Mouse (Mus musculus) midbrain, embryonic 16.5 days (tissue): ENCODE data around the gene Homez. TPM values are rescaled to one million over a fixed set of nuclear protein-coding genes. Genes with fewer than 3 reads are reported as not detected.

Experiments
- ATAC-seq: fragments of 200-750 bp; cut with Nextera tagmentation; 2 replicates; pipeline ENCODE4 v1.8.0; 2017; ENCODE audit warnings: moderate TSS enrichment
- H3K27ac ChIP-seq: fragments of 300-500 bp; sonication (generic); 2 replicates; pipeline ENCODE4 v1.5.1; 2014; ENCODE audit warnings: mild to moderate bottlenecking, low read length, mixed read lengths
- H3K27me3 ChIP-seq: fragments of 300-500 bp; sonication (generic); 2 replicates; pipeline ENCODE4 v1.6.1; 2014; ENCODE audit warnings: low read depth, low read length, mixed read lengths; ENCODE audit not compliant: control insufficient read depth, insufficient read depth
- H3K36me3 ChIP-seq: fragments of 300-500 bp; sonication (generic); 2 replicates; pipeline ENCODE4 v1.6.1; 2014; ENCODE audit warnings: mild to moderate bottlenecking, low read length, moderate library complexity, mixed read lengths; ENCODE audit not compliant: control insufficient read depth, insufficient read depth
- H3K4me1 ChIP-seq: fragments of 300-500 bp; sonication (generic); 2 replicates; pipeline ENCODE4 v1.6.1; 2014; ENCODE audit warnings: mild to moderate bottlenecking, low read length, mixed read lengths; ENCODE audit not compliant: control insufficient read depth, insufficient read depth
- H3K4me2 ChIP-seq: fragments of 300-500 bp; sonication (generic); 2 replicates; pipeline ENCODE4 v1.6.1; 2014; ENCODE audit warnings: mild to moderate bottlenecking, low read length, mixed read lengths
- H3K4me3 ChIP-seq: fragments of 300-500 bp; sonication (generic); 2 replicates; pipeline ENCODE4 v1.5.1; 2014; ENCODE audit warnings: low read depth, mild to moderate bottlenecking, low read length, moderate library complexity, mixed read lengths
- H3K9ac ChIP-seq: fragments of 300-500 bp; sonication (generic); 2 replicates; pipeline ENCODE4 v1.6.1; 2014; ENCODE audit warnings: low read depth, low read length, mixed read lengths
- H3K9me3 ChIP-seq: fragments of 300-500 bp; sonication (generic); replicated peaks from 2 replicates; pipeline ENCODE4 v1.6.1; 2014; ENCODE audit warnings: mild to moderate bottlenecking, low read length, mixed read lengths; ENCODE audit not compliant: control insufficient read depth, poor library complexity, severe bottlenecking
- WGBS: fragments of 180-500 bp; shearing (Covaris S2); extraction: QIAGEN DNeasy Blood & Tissue Kit; methylation state at CpG from one replicate; pipeline ENCODE4 v1.1.7; 2014; 5-methylcytosine and 5-hydroxymethylcytosine counted together
- polyA plus RNA-seq: library from polyadenylated mRNA; unstranded; fragments of >200 nt; fragmentation: Nextera tagmentation; extraction: Ambion mirVana; gene quantifications from 2 replicates; pipeline ENCODE4 v1.2.1, GENCODE M21; 2015

The Homez gene
- polyA plus RNA-seq: 13.2 and 14.5 TPM in 2 replicates

- Histone ChIP-seq H3K36me3 (peaks cover 2% of the 10 kb centered on the region; the same call in 1 of the 2 replicates), H3K27me3 (no peaks in the 10 kb centered on the region), H3K4me2 (no peak within 1 kb of the TSS), H3K9ac (no peak within 1 kb of the TSS), H3K9me3 (no peaks in the 10 kb centered on the region), H3K4me1 (peaks cover 10% of the 10 kb centered on the region), H3K27ac (no peak within 1 kb of the TSS), H3K4me3 (no peak within 1 kb of the TSS)
- WGBS: 90% methylated on average over 5 of the region's 5 CpGs
- no peak for ATAC-seq
Measured at GRCm38 (mm10) chr14:54870861-54871260, at the start of gene Homez. Gene Homez, minus strand, starts transcription at chr14:54870961.

GRCm38 (mm10) chr14:54920076-54920685, 49.4 kb upstream of the Homez start:
- Histone ChIP-seq H3K36me3 (peaks cover 5% of the 10 kb centered on the region), H3K4me2 (no peak overlapping the region), H3K4me3 (no peak overlapping the region), H3K4me1 (peaks cover 4% of the 10 kb centered on the region), H3K27me3 (no peaks in the 10 kb centered on the region), H3K9me3 (no peaks in the 10 kb centered on the region), H3K27ac (no peak overlapping the region), H3K9ac (no peak overlapping the region)
- ATAC-seq: no peak
- WGBS: 96% methylated on average over 15 of the region's 16 CpGs

GRCm38 (mm10) chr14:54913343-54913742, 42.6 kb upstream of the Homez start:
- peak overlapping the region; percentile 96 for H3K4me2 ChIP-seq
- peak overlapping the region; percentile 98 for H3K9ac ChIP-seq
- ATAC-seq: peak; percentile 15; the same call in 1 of the 2 replicates
- no peaks in the 10 kb centered on the region for H3K27me3 ChIP-seq
- H3K36me3 ChIP-seq: peaks cover 2% of the 10 kb centered on the region; the same call in 1 of the 2 replicates
- H3K4me3 ChIP-seq: peak overlapping the region; percentile 78
- H3K9me3 ChIP-seq: no peaks in the 10 kb centered on the region
- 17% methylated on average over 10 of the region's 10 CpGs for WGBS
- H3K27ac ChIP-seq: peak overlapping the region; percentile 93
- H3K4me1 ChIP-seq: peaks cover 20% of the 10 kb centered on the region

- H3K36me3 ChIP-seq: peaks cover 7% of the 10 kb centered on the region
- WGBS: 0% methylated on average over 18 of the region's 28 CpGs
Measured at GRCm38 (mm10) chr14:54912886-54913285, 42.1 kb upstream of the Homez start, which contains the start of gene Slc22a17. Gene Slc22a17, minus strand, starts transcription at chr14:54913132.

GRCm38 (mm10) chr14:54912109-54912850, 41.5 kb upstream of the Homez start:
- WGBS: 2% methylated on average over 50 of the region's 69 CpGs
- Histone ChIP-seq H3K9ac (peak overlapping the region; percentile 98), H3K4me1 (peaks cover 20% of the 10 kb centered on the region), H3K4me3 (peak overlapping the region; percentile 78), H3K27ac (peak overlapping the region; percentile 93), H3K27me3 (no peaks in the 10 kb centered on the region), H3K9me3 (no peaks in the 10 kb centered on the region), H3K4me2 (peak overlapping the region; percentile 96), H3K36me3 (peaks cover 12% of the 10 kb centered on the region)
- ATAC-seq: peak; percentile 74

More at GRCm38 (mm10) chr14:54912886-54913285, 42.1 kb upstream of the Homez start, which contains the start of gene Slc22a17:
- Histone ChIP-seq H3K9ac (peak within 1 kb of the TSS; percentile 98), H3K27me3 (no peaks in the 10 kb centered on the region), H3K4me1 (peaks cover 20% of the 10 kb centered on the region), H3K4me3 (peak within 1 kb of the TSS; percentile 78), H3K4me2 (peak within 1 kb of the TSS; percentile 96), H3K27ac (peak within 1 kb of the TSS; percentile 93), H3K9me3 (no peaks in the 10 kb centered on the region)
- peak; percentile 97 for ATAC-seq

DNA sequence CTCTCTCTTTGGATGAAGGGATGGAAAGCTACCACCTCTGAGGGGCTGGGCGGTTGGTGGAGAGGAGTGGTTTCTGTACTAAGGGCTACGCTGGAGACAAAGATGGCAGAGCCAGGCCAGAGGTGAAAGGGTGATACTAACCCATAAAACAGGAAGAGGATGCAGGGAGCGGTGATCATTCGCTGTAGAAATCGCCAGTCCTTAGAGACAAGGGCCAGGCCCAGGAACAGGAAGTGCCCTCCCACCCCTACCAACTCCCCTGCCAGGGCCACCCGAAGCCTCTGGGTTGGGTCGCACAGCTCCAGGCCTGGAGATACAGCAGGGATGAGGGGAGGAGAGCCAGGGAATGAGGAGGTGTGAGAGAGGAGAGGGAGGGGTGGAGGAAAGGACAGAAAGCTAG, 37.9 kb upstream of the Homez start:
- H3K36me3 ChIP-seq: peaks cover 24% of the 10 kb centered on the region
- H3K27ac ChIP-seq: no peak overlapping the region
- H3K9me3 ChIP-seq: no peaks in the 10 kb centered on the region
- 90% methylated on average over 7 of the region's 7 CpGs for WGBS
- ATAC-seq: no peak
- no peak overlapping the region; the same call in 1 of the 2 replicates for H3K9ac ChIP-seq
- H3K4me3 ChIP-seq: no peak overlapping the region
- no peak overlapping the region for H3K4me2 ChIP-seq
- peaks cover 19% of the 10 kb centered on the region for H3K4me1 ChIP-seq
- no peaks in the 10 kb centered on the region for H3K27me3 ChIP-seq

GRCm38 (mm10) chr14:54903641-54904040, 32.9 kb upstream of the Homez start:
- WGBS: 93% methylated on average over 4 of the region's 4 CpGs
- no peak overlapping the region for H3K27ac ChIP-seq
- no peaks in the 10 kb centered on the region for H3K27me3 ChIP-seq
- peaks cover 27% of the 10 kb centered on the region for H3K36me3 ChIP-seq
- H3K4me2 ChIP-seq: no peak overlapping the region
- no peak overlapping the region for H3K4me3 ChIP-seq
- H3K9me3 ChIP-seq: no peaks in the 10 kb centered on the region
- H3K9ac ChIP-seq: no peak overlapping the region
- H3K4me1 ChIP-seq: no peaks in the 10 kb centered on the region
- no peak for ATAC-seq

- Histone ChIP-seq H3K9me3 (no peaks in the 10 kb centered on the region), H3K27ac (peak overlapping the region; percentile 43; the same call in 1 of the 2 replicates), H3K27me3 (no peaks in the 10 kb centered on the region), H3K9ac (no peak overlapping the region), H3K4me3 (no peak overlapping the region), H3K36me3 (peaks cover 23% of the 10 kb centered on the region), H3K4me1 (peaks cover 11% of the 10 kb centered on the region), H3K4me2 (no peak overlapping the region)
- WGBS: 0% methylated on average over 3 of the region's 3 CpGs
- ATAC-seq: peak; percentile 43; the same call in 1 of the 2 replicates
Measured at GRCm38 (mm10) chr14:54900383-54900782, 29.6 kb upstream of the Homez start.

DNA sequence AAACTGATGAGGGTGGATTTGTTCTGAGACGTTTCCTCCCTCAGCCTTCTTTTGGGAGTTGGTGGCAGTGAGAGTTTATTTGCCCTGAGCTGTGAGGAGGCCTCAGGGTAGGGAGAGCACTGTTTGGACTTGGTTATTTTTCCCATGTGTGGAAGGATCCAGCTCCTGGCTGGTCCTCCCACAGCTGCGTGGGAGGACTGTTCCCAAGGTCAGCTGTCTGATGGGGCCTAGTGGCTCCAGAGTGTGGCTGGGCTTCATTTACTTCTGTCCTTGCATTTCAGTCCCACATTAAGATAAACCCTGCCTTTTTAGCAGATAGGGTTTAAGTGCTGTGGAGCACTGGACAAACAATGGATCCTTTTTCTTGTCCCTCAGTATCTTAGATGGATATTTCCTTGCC, 26.7 kb upstream of the Homez start:
- ATAC-seq: no peak
- Histone ChIP-seq H3K4me1 (peaks cover 17% of the 10 kb centered on the region), H3K27ac (no peak overlapping the region), H3K9ac (no peak overlapping the region), H3K4me2 (no peak overlapping the region), H3K36me3 (peaks cover 17% of the 10 kb centered on the region), H3K4me3 (no peak overlapping the region), H3K9me3 (no peaks in the 10 kb centered on the region), H3K27me3 (no peaks in the 10 kb centered on the region)
- WGBS: 68% methylated on average over 2 of the region's 2 CpGs
